Mouse (Mus musculus) heart, adult 2 months (tissue): ENCODE results near the gene Irf6. TPM values are rescaled to one million over a fixed set of nuclear protein-coding genes. Genes with fewer than 3 reads are reported as not detected.

Source experiments
- DNase-seq, 2 experiments: peaks; one replicate each; pipeline ENCODE4 v3.0.0; 2021
- H3K27ac ChIP-seq: fragments of 200-600 bp; 2 replicates; pipeline ENCODE4 v1.8.1; 2022
- H3K27me3 ChIP-seq: fragments of 200-500 bp; 2 replicates; pipeline ENCODE4 v1.6.1; 2012; ENCODE audit warnings: mild to moderate bottlenecking, low read length, inconsistent platforms, mixed read lengths; ENCODE audit not compliant: control insufficient read depth, insufficient read depth
- H3K36me3 ChIP-seq: fragments of 200-500 bp; 2 replicates; pipeline ENCODE4 v1.6.1; 2012; ENCODE audit warnings: low read length, inconsistent platforms; ENCODE audit not compliant: control insufficient read depth, insufficient read depth
- H3K4me1 ChIP-seq: fragments of 200-500 bp; 2 replicates; pipeline ENCODE4 v1.6.1; 2011; ENCODE audit warnings: low read length; ENCODE audit not compliant: control insufficient read depth, insufficient read depth
- H3K4me3 ChIP-seq: fragments of 200-600 bp; 2 replicates; pipeline ENCODE4 v1.8.1; 2022
- H3K79me2 ChIP-seq: fragments of 200-500 bp; replicated peaks from 2 replicates; pipeline ENCODE4 v1.6.1; 2012; ENCODE audit warnings: mild to moderate bottlenecking, inconsistent platforms, low read length, moderate library complexity, mixed read lengths; ENCODE audit not compliant: control insufficient read depth, insufficient read depth
- H3K9ac ChIP-seq: fragments of 200-500 bp; 2 replicates; pipeline ENCODE4 v1.6.1; 2012; ENCODE audit warnings: low read depth, mild to moderate bottlenecking, control low read depth, inconsistent platforms, low read length, mixed read lengths
- CTCF ChIP-seq: fragments of 200-600 bp; IDR thresholded peaks from 2 replicates; pipeline ENCODE4 v1.8.1; 2022; ENCODE audit warnings: antibody characterized with exemption, mild to moderate bottlenecking, moderate library complexity
- EP300 ChIP-seq: fragments of 200-500 bp; IDR thresholded peaks from 2 replicates; pipeline ENCODE4 v1.6.1; 2011; ENCODE audit warnings: low read depth, low read length, control low read depth; ENCODE audit not compliant: insufficient read depth
- POLR2A ChIP-seq: fragments of 200-500 bp; IDR thresholded peaks from 2 replicates; pipeline ENCODE4 v1.6.1; 2011; ENCODE audit warnings: mild to moderate bottlenecking, low read depth, low read length, control low read depth; ENCODE audit not compliant: insufficient read depth
- WGBS: fragments of 180-500 bp; shearing (Covaris S2); methylation state at CpG from one replicate; pipeline ENCODE4 v1.1.7; 2018; 5-methylcytosine and 5-hydroxymethylcytosine counted together
- intact Hi-C: fragments of 180-260 bp; cut with DNase I; formaldehyde crosslinking; loops from one replicate; pipeline ENCODE4 v1.15.1; 2025
- polyA plus RNA-seq: library from polyadenylated mRNA; depleted of rRNA; stranded (reverse); fragments of >200 nt; gene quantifications from 2 replicates; pipeline ENCODE4 v1.2.3, GENCODE M21; 2012
- total RNA-seq, 2 experiments: library from RNA; stranded (reverse); gene quantifications; 2 replicates each; pipeline ENCODE4 v1.2.3; 2021

The Irf6 gene
- total and polyA plus RNA-seq, 3 experiments, result 1.9 to 2.5 (median 2.1) TPM

GRCm38 (mm10) chr1:193133726-193134125 lies 19.2 kb upstream of the Irf6 start:
- Histone ChIP-seq H3K9ac (no peak overlapping the region), H3K27me3 (no peaks in the 10 kb centered on the region), H3K27ac (no peak overlapping the region), H3K4me1 (no peaks in the 10 kb centered on the region), H3K4me3 (no peak overlapping the region), H3K79me2 (peaks cover 2% of the 10 kb centered on the region; the same call in 1 of the 2 replicates), H3K36me3 (0 out of 2 replicates have a peak, but pooled peaks cover 2% of the 10 kb centered on the region)
- WGBS, result 82% methylated on average over 1 of the region's 1 CpGs
- no peak for TF ChIP-seq POLR2A
- TF ChIP-seq CTCF, result peak; percentile 24; the same call in 1 of the 2 replicates
- TF ChIP-seq EP300, result no peak
- DNase-seq, result no peak
- intact Hi-C loops, result loop anchor here (5.0 kb wide), 1 partner anchor 59 kb away; no protein-coding TSS in a partner anchor

- intact Hi-C loops, result no loop called here
- 24% methylated on average over 7 of the region's 7 CpGs for WGBS
- Histone ChIP-seq H3K4me1 (no peaks in the 10 kb centered on the region), H3K4me3 (no peak overlapping the region), H3K27me3 (no peaks in the 10 kb centered on the region), H3K27ac (no peak overlapping the region), H3K36me3 (no peaks in the 10 kb centered on the region), H3K79me2 (no peaks in the 10 kb centered on the region), H3K9ac (no peak overlapping the region)
- TF ChIP-seq POLR2A (no peak), EP300 (no peak), CTCF (no peak)
- no peak for DNase-seq
Measured at GRCm38 (mm10) chr1:193138087-193138486, 14.8 kb upstream of the Irf6 start.

GRCm38 (mm10) chr1:193138669-193139068 lies 14.2 kb upstream of the Irf6 start:
- Histone ChIP-seq H3K9ac (no peak overlapping the region), H3K4me1 (no peaks in the 10 kb centered on the region), H3K27ac (no peak overlapping the region), H3K27me3 (no peaks in the 10 kb centered on the region), H3K79me2 (no peaks in the 10 kb centered on the region), H3K4me3 (no peak overlapping the region), H3K36me3 (no peaks in the 10 kb centered on the region)
- TF ChIP-seq EP300, result no peak
- no peak for TF ChIP-seq POLR2A
- no peak for TF ChIP-seq CTCF
- DNase-seq, result no peak
- 35% methylated on average over 3 of the region's 3 CpGs for WGBS
- intact Hi-C loops, result no loop called here

- no peak overlapping the region for H3K9ac ChIP-seq
- DNase-seq, result no peak
- H3K4me1 ChIP-seq, result no peaks in the 10 kb centered on the region
- H3K27ac ChIP-seq, result no peak overlapping the region
- H3K4me3 ChIP-seq, result no peak overlapping the region
- H3K79me2 ChIP-seq, result no peaks in the 10 kb centered on the region
- no peaks in the 10 kb centered on the region for H3K27me3 ChIP-seq
- no peaks in the 10 kb centered on the region for H3K36me3 ChIP-seq
- 56% methylated on average over 7 of the region's 7 CpGs for WGBS
- intact Hi-C loops, result no loop called here
- no peak for TF ChIP-seq CTCF
- no peak for TF ChIP-seq POLR2A
- TF ChIP-seq EP300, result no peak
Measured at GRCm38 (mm10) chr1:193141118-193141517, 11.8 kb upstream of the Irf6 start.

- TF ChIP-seq POLR2A, result no peak
- TF ChIP-seq EP300, result no peak
- no peak for TF ChIP-seq CTCF
- no peak for DNase-seq
- Histone ChIP-seq H3K4me1 (no peaks in the 10 kb centered on the region), H3K4me3 (no peak overlapping the region), H3K79me2 (no peaks in the 10 kb centered on the region), H3K36me3 (no peaks in the 10 kb centered on the region), H3K27me3 (no peaks in the 10 kb centered on the region), H3K9ac (no peak overlapping the region), H3K27ac (no peak overlapping the region)
- 87% methylated on average over 8 of the region's 8 CpGs for WGBS
- intact Hi-C loops, result no loop called here
Measured at GRCm38 (mm10) chr1:193142517-193143062, 10.3 kb upstream of the Irf6 start.

GRCm38 (mm10) chr1:193144516-193144915 lies 8.4 kb upstream of the Irf6 start:
- H3K4me1 ChIP-seq, result no peaks in the 10 kb centered on the region
- H3K9ac ChIP-seq, result no peak overlapping the region
- 88% methylated on average over 6 of the region's 6 CpGs for WGBS
- intact Hi-C loops, result no loop called here
- no peak overlapping the region for H3K27ac ChIP-seq
- no peak overlapping the region for H3K4me3 ChIP-seq
- no peaks in the 10 kb centered on the region for H3K36me3 ChIP-seq
- H3K79me2 ChIP-seq, result no peaks in the 10 kb centered on the region
- no peaks in the 10 kb centered on the region for H3K27me3 ChIP-seq
- no peak for DNase-seq
- no peak for TF ChIP-seq POLR2A
- no peak for TF ChIP-seq CTCF
- TF ChIP-seq EP300, result no peak
